Mouse (Mus musculus): Measurements from ENCODE around the gene Hoxc10.

The Hoxc10 gene

DNA sequence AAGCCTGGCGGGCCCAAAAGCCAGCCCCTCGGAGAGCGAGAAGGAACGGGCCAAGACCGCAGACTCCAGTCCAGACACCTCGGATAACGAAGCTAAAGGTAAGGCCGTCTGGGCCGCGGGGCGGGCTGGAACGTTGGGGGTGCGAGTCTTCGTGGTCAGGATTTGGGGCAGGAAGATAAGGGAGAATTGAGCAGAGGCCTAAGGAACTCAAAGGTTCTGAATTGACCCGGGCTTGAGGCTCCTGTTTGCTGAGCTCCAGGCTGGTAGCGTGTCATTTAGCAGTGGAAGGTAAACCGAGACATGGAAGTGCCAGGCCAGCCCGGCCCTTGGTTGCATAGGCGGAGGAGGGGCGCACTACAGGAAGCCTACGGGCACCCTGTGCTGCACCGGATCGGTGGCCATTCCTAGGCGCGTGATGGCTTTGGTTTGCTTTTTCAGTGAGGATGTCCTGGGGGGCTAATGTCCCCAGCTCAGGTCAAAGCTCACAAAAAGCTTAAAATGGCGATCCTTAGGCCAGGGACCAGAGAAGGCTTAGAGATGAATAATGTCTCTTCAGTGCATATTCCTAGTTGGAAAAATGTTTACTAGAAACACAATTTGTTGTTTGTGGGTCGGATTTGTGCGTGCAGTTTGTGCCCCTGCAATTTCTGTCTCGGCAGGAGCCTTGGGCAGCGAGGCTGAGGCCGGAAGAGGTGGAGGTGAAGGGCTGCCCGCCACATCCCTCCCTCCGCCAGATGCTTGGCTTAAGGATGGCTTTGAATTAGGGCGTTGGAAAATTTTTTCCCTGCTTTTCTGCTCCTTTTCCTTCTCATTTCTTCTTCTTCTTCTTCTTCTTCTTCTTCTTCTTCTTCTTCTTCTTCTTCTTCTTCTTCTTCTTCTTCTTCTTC, 1.2 kb downstream of the Hoxc10 start:
- no peak for DNase-seq (ENCODE audit: low read depth, low spot score)

DNA sequence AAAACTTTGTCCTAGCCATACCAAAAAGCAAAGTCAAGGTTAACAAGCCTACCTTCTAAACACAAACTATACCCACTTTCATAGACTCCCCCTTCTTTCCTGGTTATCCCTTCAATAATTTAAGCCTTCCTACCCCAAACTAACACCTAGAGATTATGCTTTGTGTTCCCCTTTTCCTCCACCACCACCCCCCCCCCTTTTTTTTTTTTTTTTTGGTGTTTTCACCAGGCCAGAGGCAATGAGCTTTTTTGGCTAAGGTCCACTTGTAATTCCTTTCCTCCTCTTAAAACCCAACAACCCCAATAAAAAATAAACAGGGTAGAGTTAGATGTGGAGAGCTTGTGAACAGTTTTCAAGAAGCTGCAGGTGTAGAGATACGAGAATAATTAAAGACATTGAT, 2.7 kb downstream of the Hoxc10 start:
- DNase-seq (ENCODE audit: low read depth, low spot score), result no peak

DNA sequence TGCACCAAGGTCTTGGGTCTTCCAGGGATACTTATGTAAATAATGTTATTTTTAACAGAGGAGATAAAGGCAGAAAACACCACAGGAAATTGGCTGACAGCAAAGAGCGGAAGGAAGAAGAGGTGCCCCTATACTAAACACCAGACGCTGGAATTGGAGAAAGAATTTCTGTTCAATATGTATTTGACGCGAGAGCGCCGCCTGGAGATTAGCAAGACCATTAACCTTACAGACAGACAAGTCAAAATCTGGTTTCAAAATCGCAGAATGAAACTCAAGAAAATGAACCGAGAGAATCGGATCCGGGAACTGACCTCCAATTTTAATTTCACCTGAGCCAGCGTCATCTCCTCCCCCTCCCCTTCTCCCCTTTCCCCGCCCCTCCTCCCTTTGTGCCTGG, 4.1 kb downstream of the Hoxc10 start:
- no peak for DNase-seq (ENCODE audit: low read depth, low spot score)

DNA sequence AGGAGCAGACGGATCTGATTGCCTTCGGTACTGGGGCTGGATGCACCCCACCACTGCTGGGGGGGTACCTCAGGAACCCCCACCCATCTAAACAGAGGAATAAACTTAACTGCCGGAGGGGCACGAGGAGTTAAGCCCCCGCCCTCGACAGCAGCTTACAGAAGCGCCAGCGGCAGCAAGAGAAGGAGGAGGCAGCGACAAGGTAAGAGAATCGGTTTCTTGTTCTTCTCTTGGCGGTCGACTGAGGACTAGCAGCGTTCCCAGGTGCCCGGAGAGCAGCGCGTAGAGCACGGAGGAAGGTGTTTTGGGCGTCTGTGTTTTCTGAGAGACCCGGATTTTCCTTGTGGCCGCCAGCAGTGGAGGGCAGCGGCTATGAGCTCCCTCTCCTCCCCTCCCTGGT, 5.7 kb downstream of the Hoxc10 start:
- DNase-seq (ENCODE audit: low read depth, low spot score), result no peak

DNA sequence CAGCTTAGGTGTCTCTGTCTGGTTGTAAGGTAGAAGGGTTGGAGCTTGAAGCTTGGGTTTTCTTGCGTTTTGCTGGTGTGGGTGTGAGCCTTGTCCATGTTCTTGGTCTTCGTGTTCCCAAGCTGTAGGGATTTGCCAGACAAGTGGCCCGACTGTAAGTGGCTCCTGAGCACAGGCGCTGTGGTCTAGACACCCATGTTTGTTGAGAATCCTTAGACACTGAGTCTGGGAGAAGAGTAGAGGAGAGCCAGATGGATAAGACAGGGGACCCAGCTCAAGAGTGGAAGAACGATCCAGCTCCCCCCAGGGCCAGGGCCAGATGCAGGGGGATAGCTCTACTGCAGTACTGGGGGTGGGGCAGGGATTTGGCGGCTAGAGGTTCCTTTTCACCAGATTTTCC, 6.2 kb downstream of the Hoxc10 start:
- no peak for DNase-seq (ENCODE audit: low read depth, low spot score)

DNA sequence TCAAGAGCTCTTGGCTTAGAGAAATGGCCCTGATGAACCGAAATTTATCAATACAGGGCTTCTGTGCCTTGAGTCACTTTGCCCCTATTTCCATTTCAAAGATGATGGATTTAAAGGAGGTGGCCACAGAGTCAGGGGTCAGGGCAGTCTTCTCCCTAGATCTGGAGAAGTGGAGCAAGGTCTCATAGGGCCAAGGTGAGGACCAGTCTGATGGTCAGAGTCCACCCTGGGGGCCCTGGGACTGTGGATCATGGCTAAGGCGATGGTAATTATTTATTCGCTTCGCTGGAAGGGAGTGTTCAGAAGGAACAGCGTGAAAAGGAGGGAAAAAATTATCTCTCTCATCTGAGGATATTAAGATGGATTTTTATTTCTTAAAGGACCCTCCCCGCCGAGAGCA, 8.4 kb downstream of the Hoxc10 start:
- no peak for DNase-seq (ENCODE audit: low read depth, low spot score)

DNA sequence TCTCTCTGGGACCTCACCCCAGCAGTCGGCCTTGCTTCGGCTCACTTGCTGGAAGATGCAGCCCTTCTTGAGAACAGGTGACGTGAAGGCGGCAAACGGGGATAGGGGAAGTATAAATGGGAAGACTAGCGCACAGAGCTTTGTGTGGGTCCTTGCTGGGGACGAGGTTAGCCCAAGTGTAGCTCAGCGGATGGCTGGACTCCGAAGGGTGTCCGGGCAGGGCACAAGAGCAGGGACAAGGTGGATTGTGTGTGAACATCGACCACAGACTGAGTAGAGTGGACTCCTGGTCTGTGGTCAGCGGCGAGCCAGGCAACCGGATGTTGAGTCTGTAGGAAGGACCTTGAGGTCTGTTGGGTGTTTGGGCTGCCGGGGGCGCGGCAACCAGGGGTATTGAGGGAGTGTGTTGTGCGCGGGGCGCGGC, 9.1 kb downstream of the Hoxc10 start:
- DNase-seq (ENCODE audit: low read depth, low spot score), result no peak

DNA sequence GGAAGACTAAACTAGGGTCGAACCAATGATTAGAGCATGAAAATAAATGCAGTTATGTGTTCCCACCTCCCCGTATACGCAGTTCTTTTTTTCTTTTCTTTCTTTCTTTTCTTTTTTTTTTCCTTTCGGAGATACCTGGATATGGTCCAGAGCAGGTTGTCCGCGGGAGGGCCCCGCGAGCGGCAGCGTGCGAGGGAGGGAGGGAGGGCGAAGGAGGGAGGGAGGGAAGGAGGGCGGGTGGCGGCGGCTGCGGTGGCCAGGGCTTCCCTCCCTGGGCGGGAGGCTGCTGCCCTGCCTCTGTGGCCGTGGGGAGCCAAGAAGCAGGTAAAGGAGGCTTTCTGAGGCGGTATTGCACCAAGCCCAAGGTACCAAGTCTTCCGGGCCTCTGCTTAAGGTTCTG, 9.6 kb downstream of the Hoxc10 start, which contains the start of gene Hoxc9:
TSS of gene Hoxc9 (plus strand) at position 269 of the 400 bp plus-strand sequence.
- no peak for DNase-seq (ENCODE audit: low read depth, low spot score)

DNA sequence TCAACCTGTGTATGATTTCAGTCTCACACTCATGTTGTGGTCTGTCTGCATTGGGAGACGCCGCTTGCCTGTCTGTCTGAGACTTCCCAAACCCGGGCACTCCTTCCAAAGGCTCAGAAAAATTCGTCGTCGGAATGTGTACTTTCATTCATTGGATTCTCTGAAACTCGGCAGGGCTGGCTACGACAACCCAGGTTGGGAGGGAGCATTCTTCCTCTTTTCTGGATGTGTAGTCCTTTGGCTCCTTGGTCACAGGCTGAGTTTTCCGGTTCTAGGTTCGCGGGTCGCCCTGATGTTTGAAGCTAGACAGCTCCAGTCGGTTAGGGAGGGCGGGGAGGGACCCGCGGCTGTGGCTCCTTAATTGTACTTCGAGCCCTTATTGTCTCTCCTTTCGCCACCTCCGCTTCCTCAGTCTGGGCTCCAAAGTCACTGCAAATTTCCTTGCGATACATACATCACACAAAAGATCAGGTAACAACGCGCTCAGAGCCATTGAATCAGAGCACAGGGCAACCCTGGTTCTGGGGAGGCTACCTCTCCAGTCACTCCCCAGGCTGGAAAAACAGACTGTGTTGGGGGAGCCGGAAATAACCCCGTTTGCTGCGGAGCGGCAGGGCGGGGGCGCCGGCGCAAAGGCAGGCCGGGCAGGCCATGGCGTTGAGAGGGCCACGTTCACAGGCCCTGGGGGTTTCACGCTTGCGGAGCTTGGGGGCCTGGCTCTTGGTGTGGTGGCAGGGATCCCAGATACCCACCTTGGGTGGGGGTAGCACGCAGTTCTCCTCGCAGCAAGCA, 10.2 kb downstream of the Hoxc10 start:
- DNase-seq (ENCODE audit: low read depth, low spot score), result no peak

DNA sequence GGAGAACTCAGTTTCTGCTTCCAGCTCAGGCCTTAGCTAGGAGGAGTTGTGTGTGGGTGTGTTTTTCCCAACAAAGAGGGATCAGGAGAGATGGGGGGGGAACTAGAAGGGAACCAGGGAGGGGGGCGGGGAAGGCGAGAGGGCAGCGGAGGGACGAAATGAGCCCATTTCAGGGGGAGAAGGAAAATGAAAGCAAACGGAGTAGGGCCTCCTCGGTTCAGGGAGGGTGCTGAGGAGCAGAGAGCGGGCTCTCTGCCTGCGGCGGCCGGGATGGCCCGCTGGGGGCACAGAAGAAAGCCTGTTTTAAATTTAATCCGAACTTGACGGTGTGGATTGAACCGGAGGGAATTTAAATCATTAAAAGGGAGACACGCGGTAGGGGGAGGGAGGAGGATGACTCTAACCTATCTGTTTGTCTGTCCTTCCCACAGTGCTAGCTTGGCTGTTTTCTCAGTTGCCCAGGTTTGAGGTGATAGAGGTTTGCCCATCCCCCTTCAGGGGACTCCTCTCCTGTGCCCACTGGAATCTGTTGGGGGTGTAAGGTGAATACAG, 10.9 kb downstream of the Hoxc10 start:
- no peak for DNase-seq (ENCODE audit: low read depth, low spot score)

DNA sequence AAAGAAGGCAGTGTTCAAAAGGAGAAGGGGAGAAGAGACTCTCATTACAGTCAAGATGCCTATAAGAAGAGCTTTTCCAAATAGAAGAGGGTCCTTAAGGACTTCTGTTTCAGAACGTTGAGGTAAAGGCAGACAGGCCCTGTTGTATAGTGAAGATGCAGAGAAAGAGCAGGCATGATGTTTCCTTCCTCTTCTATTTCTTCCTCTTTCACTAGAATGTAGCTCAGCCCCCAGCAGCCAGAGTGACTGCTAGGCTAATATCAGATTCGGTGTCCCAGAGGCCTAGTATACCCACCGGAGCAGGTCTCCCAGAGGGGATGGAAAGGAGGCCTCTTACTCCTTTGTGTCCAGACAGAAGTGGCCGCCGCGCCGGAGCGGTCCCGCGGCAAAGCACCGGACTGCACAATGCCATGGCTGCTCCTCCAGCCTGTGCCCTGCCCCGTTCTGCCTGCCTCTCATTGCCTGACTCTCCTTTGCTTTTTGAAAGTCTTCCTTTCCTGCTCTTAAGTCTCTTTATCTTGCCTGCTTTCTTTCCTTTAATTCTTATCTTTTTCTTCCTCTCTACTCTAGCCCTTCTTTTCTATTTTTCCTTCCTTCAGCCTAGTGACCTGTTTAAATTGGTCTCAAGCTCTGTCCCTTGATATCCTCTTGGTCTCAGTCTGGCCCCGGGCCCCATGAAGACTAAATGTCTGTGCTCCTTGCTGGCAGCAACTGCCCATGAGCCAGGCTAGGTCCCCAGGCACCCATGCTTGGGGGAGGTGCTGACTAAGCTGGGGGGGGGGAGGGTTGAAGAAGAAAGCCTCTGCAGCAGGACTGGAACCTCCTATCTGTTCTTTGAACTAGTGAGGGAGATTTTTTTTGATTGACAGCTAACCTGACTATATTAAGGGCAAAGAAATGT, 12.3 kb downstream of the Hoxc10 start:
- DNase-seq (ENCODE audit: low read depth, low spot score), result no peak

DNA sequence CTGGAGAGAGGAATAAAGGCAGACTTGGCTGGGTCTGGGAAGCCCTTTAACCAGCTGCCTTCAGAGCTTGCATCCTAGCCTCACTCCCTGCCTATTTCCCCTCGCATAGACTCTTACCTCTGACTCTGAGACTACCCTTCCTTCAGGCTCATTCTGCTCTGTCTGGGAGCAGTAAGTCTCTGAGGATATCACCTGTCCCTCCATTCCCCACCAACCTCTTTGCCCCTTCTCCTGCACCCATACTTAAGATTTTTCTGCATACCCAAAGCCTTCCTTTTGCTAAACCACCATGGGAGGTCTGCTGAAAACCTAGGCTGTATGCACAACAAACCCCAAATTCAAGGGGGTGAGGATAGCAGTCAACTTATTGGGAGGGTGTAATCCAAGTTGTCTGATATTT, 13.3 kb downstream of the Hoxc10 start:
- no peak for DNase-seq (ENCODE audit: low read depth, low spot score)

DNA sequence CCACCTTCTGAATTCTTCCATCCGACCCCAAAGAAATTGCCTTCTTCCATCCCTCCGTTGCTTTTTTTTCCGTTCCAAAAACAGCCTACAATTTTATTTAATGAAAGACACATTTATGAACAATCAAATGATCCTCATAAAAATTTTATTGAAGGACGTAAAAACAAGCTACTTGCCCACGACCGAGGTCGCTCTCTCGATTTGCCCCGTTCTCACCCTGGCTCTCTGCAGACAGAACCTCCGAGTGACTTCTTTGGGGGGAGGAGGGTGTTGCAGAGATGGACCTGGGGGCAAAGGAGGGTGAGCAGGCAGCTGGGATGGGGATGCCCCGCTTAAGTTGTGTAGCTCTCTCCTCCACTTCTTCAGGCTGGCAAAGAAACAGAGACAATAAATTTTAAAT, 13.8 kb downstream of the Hoxc10 start:
- DNase-seq (ENCODE audit: low read depth, low spot score), result no peak

DNA sequence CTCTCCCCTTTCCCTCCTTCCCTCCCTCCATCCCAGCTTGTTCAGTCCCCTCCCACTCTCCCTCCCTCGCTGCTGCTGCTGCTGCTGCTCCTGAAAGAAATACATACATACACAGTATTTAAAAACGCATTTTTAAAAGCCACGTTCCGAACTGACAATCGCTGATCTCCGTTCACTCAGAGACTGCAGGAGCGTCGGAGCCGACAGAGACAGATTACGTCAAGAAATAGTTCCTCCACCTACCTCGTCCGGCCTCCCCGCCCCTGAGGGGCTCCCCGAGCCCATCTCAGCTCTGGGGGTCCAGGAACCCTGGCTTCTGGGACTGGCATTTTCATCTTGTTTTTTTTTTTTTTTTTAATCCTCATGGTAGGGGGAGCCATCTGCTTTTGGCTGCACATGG, 14.3 kb downstream of the Hoxc10 start:
- DNase-seq (ENCODE audit: low read depth, low spot score), result no peak

DNA sequence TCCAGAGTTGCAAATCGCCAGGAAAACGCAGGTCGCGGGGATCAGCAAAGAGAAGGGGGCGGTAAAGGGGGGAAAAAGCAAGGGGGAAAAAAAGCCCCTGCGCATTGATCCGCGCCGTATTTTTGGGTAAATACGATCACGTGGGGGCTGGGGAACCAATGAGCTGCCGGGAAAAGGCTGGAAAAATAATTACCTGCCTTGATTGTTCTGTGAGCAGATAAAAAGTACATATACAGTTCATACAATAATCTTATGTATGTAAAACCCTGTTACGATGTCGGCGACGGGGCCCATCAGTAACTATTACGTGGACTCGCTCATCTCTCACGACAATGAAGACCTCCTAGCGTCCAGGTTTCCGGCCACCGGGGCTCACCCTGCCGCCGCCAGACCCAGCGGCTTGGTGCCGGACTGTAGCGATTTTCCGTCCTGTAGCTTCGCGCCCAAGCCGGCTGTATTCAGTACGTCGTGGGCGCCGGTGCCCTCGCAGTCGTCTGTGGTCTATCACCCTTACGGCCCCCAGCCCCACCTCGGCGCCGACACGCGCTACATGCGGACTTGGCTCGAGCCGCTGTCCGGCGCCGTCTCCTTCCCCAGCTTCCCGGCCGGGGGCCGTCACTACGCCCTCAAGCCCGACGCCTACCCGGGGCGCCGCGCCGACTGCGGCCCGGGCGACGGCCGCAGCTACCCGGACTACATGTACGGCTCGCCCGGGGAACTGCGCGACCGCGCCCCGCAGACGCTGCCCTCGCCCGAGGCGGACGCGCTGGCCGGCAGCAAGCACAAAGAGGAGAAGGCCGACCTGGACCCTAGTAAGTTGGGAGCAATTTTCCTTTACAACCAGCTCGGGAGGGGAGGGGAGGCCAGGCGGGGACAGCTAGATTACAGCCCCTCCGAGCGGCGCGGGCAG, 15.0 kb downstream of the Hoxc10 start:
- DNase-seq (ENCODE audit: low read depth, low spot score), result no peak

DNA sequence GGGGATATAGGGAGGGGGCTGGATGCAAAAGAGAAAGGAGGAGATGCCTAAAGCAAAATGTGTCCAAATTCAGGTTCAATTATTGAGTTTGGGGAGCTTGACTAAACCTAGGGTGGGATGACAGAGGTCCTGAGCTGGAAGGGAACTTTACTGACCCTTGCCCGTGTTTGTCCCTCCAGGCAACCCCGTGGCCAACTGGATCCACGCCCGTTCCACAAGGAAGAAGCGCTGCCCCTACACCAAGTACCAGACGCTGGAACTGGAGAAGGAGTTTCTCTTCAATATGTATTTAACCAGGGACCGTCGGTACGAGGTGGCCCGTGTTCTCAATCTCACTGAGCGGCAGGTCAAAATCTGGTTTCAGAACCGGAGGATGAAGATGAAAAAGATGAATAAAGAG, 17.1 kb downstream of the Hoxc10 start:
- no peak for DNase-seq (ENCODE audit: low read depth, low spot score)

DNA sequence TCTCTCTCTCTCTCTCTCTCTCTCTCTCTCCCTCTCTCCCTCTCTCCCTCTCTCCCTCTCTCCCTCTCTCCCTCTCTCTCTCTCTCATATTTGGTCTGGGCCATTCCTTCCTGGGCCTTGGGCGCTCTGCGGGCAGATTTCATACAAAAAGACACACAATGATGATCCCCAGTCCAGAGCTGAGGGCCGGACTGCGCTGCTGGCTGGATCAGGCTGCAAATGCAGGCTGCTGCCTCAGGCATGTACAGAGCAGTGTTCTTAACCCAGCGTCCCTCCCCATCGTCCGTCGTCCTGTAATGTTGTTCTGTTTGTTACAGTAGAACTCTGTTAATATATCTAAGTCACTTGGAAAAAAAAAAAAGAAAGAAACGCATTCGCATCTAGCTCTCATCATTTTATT, 17.9 kb downstream of the Hoxc10 start:
- DNase-seq (ENCODE audit: low read depth, low spot score), result no peak

DNA sequence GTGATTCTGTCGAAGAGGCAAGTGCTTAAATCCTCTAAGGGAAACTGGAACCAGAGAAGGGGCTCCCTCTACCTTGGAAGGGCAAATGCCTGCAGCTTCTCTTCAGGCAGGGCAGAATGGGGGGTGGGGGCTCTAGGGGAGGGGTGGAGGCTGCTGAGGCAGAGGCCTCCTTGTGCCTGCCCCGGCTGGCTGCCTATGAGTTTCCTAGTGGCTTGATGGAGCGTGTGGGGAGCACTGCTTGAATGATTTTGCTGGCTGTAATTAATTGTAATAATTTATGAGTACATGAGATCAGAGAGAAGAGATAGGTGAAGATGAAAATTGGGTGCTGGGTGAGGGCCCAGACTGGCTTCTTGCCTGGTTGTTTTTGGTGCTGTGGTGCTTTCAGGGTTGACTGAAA, 18.3 kb downstream of the Hoxc10 start:
- DNase-seq (ENCODE audit: low read depth, low spot score), result no peak

DNA sequence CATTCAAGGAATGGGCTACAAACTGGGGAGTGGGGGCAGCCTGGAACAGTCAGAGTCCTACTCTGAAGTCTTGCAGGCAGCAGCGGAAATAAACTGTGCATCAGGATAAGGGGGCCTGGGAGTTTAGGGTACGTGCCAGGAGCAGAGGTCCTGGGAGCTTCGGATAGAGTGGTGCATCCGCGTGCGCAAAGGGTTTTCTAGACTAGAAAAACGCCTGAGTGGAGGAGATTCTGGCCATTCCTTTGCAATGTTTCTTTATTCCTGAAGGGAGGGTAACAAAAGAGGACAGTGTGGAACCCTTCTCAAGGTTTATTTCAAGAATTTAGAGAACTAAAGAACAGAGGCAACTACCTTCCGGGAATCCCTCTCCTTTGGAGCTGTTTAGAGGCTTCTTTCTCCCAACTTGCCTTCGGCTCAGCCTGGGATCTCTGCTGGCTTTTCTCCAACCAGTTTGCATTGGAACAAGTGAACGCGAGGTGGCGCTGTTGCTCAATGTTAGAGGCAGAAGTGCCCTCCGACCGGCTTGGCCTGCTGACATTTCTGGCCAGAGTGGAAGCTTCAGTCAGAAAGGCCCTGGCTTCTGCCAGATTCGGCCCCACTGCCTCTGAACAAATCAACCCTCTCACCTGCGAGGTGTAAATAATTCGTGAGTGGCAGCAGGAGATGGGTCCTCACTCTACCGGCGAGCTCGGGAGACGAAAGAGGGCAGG, 20.7 kb downstream of the Hoxc10 start:
- DNase-seq (ENCODE audit: low read depth, low spot score), result peak; percentile 44

DNA sequence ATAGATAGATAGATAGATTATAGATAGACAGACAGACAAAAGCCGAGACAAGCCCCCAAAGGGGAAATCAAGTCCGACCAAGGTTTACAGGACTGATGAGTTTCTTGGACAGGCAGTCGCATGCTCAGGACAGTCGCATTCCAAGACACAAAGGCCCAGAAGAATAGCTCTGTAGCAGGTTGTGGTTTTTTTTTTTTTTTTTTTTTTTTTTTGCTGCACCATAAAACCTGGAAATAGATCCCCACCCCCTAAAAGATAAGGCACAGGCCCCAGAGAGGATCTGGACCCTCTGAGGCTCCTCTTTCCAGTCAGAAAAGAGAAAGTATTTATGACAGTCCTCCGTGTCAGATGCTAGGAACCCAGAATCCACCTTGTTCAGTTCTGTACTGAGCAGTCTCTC, 21.5 kb downstream of the Hoxc10 start:
- DNase-seq (ENCODE audit: low read depth, low spot score), result no peak

All from c-Kit-negative CD71-positive TER-119-positive erythroid progenitor cells, embryonic 14.5 days (primary cell).